Mouse (Mus musculus) spleen, adult 18-20 months (tissue): Measurements from ENCODE around the gene Rab3gap2.

Experiments
- DNase-seq, 2 experiments: peaks; one replicate each; pipeline ENCODE4 v3.0.0; 2022; ENCODE audit warnings: mixed read lengths in 2 of 2

The Rab3gap2 gene

DNA sequence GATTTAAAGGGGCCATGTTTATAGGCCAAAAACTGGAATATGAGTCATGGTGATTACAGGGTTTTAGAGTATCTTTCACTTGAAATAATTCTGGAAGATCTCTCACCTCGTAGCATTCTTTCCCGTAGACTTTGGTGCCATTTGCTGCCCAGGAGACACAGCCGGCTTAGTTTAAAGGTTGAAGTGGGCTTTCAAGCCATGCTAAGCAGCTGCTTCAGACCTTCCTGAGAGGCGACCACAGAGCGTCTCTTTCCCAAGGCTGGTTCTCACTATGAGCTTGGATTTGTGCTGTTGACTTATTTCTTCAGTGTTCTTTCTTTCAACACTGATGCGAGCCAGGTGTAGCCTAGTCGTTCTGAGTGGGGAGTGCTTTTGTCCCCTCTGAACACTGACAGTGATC lies 23.8 kb downstream of the Rab3gap2 start:
- no peak for DNase-seq

DNA sequence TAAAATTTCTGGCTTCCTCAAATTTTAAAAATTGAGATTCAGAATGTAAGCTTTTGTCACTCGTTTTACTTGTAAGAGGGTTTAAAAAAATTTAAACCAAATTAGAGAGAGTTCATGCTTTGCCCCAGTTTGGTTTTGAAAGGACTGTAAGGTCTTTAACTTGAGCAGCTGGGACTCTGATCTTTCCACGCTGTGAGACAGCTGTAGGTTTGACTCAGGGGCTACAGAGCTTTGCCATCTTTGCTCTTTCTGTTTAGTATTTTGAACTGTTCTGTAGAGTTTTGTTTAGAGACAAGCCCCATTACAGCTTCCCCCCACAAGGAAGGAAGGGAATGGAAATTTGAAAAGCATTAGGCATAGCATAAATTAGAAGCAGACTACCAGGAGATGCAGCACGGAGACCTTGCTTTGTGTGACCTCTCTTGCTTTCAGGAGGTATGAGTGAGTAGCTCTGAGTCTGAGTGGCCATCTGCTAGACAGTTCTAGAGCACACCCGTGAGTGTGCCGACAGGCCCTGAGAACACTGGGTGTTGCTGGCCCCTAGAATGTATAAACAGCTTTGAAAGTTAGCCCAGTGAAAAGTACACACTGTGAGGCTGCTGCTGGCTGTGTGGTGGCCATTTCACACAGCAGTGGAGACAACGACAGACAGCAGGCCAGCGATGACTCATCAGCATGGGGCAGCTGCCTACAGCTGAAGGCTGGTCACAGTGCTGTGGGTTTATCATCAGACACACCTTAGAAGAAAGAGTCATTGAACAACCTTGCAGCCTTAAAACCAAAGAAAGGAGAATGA lies 25.7 kb downstream of the Rab3gap2 start:
- DNase-seq = no peak

DNA sequence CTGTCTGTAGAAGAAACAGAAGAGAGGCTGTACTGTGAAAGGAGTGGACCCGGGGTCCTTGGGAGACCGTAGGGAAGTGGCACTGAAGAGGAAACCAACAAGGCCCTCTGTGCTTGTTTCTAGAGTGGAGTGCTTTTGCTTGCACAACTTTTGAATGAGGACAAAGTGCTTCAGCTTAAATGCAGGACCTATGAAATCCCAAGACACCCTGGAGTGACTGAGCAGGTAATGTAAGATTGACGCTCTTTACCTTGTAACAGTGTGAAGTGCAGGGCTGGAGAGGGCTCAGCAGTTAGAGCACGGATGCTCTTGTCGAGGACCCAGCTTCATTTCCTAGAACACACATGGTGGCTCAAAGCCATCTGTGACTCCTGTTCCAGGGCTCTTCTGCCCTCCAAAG lies 31.9 kb downstream of the Rab3gap2 start:
- DNase-seq = no peak

DNA sequence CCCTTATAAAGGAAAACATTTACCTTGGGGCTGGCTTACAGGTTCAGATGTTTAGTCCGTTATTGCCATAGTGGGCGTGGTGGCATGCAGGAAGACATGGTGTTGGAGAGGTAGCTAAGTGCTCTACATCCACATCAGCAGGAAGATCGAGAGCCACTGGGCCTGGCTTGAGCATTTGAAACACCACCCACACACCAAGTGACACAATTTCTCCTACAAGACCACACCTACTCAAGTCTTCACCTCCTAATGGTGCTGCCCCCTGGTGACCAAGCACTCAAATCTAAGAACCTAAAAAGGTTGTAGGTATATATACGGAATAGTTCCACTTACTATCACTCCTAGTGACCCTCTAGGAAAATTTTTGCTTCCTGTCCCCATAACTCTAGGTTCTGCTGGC lies 32.6 kb downstream of the Rab3gap2 start:
- no peak for DNase-seq

DNA sequence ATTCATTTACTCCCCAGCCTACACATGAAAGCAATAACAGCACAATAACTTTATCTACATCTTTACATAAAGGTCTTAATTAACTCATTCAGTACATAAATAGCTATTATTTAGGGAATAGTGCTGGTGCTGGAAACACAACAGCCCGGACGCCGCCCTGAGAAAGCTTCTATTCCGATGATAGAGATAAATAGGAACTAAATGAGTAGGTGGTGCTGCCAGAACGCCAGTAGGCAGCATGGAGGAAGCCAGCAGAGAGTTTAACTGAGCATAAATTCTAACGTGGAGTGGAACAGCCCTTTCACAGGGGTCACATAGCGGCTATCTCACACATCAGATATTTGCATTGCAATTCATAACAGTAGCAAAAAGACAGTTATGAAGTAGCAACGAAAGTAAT lies 39.1 kb downstream of the Rab3gap2 start:
- no peak for DNase-seq

DNA sequence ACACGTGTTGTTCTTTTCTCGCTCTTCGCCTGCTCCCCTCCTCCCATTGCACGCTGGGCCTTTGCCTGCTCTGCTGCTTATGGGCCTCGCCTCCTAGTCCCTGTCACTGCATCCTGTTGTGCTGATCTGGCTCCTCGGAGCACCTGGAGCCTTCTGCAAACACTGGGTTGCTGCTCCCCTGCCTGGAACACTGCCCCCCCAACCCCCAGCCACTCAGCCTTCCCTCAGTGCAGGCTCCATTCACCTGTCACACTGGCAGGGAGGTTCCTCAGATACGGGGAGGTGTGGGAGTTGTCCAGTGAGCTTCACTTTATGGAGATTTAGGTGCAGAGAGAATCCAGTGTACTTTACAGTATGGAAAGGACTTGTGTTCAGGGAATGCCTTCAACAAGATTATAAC lies 41.5 kb downstream of the Rab3gap2 start:
- DNase-seq = no peak

DNA sequence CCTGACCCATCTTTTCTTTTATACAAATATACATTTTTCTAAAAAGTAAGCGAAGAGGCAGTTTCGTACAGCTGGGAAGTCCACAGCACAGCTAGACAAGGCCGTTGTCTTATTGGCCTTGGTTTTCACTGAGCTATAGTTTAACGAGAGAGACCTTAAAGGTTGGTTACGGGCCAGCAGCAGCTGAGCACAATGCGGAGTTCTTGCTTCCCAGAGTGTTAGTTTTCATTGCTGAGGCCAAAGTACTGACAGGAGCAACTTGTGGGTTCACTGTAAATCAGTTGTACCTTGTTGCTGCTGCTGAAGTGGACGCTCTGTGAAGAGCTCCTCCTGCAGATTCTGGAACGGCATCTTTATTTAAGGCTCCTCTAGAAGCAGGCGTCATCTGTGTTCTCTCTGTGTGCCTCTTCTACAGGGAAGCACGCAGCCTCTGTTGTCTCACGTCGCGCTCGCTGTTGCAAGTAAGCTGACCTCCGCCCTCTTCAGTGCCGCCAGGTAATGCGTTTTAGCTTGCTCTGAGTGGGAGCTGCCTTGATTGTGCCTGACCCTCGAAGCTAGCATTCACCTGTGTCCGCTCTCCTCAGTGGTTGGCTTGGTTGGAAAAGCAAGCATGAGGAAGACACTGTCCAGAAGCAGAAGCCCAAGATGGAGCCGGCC lies 43.6 kb downstream of the Rab3gap2 start:
- no peak for DNase-seq

DNA sequence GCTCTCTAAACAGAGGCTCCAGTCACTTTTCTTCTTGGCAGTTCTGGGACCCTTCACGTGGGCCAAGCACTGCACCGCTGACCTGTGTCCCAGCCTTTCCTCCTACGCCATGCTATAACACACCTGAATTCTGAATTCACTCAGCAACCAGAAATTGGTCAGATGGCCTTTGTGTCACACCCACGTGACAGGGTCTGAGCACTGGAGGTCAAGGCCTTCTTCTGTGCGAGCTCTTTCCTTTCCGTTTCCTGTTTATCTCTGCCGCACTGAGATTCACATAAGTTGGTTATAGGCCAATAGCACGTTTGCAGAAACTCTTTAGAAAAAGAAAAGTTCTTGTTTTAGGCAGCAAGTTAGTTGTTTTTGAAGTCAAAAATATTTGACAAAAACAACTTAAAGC lies 44.8 kb downstream of the Rab3gap2 start:
- DNase-seq = no peak

DNA sequence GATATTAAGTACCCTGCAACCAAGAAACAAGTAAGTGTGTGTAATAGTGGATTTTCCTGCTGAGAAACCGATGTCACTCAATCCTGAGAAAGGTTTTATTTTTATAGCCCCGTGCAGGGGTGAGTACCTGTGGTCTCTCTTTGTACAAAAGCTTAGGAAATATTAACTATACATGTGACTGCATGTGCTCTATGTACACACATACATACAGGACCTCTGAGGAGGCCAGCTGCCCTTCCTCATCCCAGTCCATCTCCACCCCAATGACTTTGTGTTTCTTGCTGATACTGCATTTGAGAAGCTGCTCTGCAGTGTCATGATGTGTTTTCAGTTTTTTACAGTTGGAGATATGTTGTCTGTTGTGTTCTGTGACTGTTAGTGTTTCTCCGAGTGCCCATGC lies 48.4 kb downstream of the Rab3gap2 start:
- DNase-seq = no peak

DNA sequence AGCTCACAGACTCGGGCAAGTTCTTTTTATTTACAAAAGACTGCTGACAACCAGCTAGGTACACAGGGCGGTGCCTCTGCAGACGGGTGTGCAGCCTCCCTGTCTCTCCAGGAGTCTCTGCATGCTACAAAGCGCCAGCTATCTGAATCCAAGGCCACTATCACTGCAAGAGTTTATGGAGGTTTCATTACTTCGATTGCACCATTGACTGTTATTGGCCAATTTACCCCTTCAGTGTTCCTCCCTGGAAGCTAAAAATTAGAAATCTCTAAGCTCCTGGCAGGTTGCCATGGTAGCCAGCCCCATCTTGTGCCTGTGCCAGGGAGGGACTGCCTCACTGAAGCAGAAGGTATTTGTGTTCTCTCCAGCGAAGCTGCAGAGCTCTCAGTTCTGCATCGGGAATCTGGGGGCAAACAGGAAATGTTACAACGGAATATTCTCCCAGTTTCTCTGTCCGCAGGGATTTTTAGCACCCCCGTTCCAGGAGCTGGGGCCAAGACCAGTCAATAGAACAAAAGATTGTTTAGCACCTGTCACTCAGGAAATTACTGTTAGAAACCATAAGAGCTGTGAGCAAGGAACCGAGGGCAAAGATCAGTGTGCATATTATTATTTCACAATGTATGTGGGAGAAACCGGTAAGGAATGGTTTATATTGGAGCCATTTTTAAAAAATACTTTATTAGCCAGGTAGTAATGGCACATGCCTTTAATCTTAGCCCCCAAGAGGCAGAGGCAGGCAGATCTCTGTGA lies 49.4 kb downstream of the Rab3gap2 start:
- no peak for DNase-seq

DNA sequence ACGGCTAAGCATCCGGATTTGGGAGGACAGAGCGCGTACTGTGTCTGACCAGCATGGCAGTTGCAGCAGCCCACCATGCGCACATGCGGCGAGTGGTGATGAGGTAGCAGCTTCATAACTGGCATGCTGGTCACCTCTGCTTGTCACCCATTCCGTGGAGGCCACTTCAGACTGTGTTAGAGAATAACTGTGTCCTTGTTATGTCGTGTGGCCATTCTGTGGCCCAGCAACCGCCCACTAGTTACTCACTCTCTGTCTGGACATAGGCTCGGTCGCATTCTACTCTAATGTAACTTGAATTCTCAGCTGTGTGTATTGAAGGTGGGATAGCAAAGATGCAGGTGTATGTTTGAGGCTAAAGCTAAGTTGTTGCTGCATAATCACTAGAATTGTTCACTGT lies 51.4 kb downstream of the Rab3gap2 start:
- DNase-seq = no peak

DNA sequence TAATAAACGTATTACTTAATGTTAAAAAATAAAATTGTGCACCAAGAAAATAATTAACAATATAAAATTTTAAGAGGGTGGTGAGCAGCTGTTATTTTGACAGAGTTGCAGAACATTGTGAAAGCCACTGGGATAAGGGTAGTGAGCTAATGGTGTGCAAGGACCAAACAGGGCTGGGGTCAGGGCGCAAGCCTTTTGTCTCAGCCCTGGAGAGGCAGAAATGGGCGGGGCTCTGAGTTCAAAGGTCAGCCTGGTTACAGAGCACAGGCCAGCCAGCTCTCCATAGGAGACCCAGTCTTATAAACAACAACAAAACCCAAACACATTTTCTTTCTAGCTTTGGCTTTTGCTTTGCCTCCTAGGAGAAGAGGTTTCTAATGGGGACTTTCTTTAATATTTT lies 52.8 kb downstream of the Rab3gap2 start:
- no peak for DNase-seq

DNA sequence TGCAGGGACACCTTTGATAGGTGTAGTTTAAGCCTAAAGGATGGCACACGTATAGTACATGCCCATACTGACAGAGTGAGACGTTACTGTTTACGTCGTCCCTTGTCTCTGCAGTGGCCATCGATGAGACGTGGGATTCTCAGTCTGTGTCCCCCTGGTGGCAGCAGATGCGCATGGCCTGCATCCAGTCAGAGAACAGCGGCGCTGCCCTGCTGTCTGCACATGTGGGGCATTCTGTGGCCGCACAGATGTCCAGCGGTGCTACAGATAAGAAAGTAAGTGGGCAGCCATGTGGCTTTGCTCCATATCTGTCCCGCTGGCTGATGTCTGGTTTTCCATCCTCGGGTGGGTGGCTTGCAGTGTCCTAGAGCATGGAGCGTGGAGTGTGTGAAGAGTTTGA lies 58.6 kb downstream of the Rab3gap2 start:
- DNase-seq = no peak

DNA sequence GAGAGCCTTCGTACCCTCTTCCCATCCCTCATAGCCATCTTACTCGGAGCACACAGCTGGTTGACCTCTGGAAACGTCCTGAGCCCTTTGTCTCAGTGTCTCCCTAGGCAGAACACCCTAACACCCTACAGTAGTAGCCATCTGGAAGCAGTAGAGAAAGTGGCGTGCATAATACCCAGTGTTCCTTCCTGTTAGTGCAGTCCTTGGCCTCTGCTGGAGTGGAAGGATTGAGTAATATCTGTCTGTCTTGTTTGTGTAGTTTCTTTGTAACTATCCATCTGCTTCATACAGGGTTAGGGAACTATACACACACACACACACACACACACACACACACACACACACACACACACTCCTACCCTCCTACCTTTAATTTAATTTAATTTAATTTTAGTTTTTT lies 64.8 kb downstream of the Rab3gap2 start:
- DNase-seq = no peak

DNA sequence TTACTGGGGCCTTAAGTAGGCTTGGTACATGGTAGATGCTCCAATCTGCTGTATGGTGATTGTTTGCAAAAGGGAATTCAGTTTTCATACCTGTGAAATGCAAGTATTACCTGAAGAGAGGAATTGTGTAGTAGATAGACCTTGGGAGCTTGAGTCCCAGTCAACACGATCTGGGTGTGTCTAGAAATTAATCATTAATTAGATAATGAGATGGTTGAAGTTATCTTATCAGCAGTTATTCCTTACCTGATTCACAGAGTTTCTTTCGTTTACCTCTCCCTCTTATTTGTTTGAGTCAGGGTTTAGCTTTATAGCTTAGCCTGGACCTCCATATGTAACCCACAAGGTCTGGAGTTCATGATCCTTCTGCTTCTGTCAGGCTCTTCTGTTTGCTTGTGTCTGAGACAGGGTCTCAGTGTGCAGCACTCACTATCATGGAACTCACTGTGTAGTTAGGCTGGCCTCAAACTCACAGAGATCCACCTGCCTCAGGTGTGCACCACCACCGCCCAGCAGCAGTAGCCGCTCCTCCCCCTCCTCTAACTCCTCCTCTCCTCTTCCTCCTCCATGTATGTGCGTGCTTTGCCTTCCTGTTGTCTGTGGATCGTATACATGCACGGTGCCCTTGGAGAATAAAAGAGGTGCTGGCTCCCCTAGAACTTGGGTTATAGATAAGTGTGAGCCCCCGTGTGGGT lies 66.6 kb downstream of the Rab3gap2 start:
- no peak for DNase-seq

DNA sequence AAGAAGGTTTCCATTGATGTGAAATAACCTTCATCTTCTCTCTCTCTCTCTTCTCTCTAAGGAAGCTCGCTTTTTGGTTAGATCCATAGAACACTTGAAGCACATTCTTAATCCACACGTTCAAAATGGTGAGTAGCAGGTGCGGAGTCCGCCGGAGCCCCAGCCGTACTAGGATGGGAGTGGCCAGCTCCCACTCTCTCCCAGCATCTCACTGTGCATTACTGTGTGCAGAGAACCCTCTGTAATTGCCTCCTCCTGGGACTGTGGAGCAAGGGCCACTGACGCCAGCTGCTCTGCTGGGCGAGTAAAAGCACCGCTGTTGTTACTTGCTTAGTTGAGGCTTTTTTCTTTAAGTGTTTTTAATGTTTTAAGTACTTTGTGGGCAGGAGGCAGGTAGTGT lies 67.5 kb downstream of the Rab3gap2 start:
- no peak for DNase-seq

DNA sequence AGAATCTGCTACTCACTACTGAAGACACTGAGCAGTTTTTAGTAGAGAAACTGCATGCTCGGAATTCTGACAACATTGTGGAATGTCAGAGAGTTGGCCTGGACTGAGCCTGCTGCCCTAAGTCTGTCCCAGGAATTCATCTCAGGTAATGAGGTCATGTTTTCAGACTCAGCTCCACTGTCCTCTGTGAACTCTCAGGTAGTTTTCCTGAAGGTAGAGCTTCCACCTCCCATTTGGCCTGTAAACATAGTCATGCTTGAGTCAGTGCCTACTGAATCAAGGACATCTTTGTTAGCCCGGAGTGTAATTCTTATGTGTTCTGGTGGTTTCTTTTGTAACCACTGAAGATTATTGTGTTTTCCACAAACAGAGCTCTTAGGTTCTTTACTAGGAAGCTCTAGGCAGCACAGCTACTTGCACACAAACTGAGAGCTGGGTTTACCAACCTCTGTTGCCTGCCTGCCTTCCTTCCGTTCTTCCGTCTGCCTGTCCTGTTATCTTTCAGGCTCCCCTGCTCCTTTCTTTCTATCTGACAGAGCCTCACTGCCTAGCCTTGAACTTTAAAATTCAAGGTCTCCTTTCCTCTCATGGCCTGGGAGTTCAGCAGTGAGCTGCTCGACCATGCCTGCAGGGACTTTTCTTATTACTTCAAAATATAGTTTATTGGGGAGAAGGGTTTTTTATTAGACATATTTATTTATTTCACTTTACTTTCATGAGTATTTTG lies 71.1 kb downstream of the Rab3gap2 start:
- no peak for DNase-seq

DNA sequence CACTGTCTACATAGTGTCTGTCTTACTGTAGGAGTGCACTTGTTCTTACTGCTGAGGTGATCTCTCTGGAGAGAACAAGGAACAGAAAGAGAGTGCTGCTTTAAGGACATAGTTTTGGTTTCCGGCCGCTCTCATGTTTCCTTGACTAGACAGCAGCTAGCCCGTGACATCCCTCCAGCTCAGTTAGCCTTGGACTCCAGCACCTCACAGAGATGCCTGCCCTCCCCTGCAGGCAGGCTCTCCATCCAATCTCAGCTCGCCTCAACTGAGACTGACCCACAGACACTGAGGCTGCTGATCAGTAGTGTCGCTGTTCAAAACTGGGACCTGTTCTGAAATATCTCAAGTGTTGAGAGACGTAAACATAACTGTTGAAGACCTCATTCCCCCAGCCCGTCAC lies 72.1 kb downstream of the Rab3gap2 start:
- DNase-seq = no peak

DNA sequence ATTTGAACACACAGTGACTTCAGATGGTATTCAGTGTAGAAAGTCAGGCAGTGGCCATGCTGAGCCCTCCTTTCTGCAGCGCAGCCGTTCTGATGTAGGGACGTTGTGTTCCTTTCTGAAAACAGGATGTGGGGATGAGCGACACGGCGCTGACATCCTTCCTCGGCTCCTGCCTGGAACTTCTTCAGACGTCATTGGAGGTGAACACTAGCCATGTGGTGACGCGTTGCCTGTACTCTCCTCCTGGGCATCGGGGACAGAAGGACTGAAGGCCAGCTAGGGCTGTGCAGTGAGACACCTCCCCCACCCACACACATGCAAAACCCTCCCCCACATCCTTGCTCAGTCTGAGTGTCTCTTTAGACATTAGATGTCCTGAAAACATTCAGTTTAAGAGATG lies 73.1 kb downstream of the Rab3gap2 start:
- DNase-seq = no peak

DNA sequence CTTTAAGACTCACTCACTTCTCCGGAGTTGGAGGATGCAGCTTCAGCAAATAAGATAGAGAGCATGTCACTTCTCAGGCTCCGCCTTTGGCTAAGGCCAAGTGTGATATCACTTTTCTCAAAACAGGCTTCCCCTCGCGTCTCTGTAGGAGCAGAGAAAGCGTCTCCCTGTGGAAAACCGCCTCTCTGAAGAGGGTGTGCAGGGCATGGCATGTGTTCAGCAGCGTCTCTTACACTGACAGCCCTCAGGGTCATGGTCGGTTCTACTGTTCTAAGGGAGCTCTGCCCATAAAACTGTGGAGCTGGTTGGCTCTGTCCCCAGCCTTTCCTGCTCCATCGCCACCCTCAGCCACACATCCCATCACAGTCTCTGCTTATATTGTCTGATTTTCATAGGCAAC lies 75.4 kb downstream of the Rab3gap2 start:
- no peak for DNase-seq

DNA sequence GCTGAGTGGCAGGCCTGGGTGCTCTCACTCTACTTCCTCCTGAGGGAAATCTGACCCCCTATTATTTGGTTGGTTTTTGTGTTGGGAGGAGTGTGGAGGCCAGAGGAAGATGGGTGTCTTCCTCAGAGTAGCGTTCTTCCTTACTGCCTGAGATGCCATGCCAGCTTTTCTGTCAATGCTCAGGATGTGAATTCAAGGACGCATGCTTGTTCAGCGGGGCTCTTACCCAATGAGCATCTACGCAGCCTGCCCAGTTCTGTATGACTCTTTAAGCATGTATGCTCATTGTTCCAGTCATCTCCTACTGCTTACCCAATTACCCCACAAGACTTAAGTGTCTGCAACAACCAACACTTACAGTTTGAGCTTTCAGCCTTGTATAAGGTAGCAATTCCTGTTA lies 76.7 kb downstream of the Rab3gap2 start:
- no peak for DNase-seq

DNA sequence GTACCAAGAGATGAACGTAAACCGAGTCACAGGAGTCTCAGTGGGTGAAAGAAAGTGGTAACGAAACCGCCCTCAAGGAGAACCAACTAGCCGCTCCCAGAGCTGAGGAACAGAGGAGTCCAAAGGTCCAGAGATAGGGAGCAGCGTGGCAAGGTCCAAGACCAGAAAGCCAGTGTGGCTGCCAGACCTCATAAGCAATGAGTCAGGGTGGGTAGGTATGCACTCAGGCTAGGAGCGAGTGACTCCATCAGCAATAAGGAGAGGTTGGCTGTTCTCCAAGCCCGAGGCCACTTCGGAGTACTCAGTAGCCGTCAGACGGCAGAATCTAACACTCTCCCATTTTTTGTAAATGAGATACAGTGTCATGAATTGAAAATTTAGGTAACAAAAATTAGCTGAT lies 78.9 kb downstream of the Rab3gap2 start:
- no peak for DNase-seq

DNA sequence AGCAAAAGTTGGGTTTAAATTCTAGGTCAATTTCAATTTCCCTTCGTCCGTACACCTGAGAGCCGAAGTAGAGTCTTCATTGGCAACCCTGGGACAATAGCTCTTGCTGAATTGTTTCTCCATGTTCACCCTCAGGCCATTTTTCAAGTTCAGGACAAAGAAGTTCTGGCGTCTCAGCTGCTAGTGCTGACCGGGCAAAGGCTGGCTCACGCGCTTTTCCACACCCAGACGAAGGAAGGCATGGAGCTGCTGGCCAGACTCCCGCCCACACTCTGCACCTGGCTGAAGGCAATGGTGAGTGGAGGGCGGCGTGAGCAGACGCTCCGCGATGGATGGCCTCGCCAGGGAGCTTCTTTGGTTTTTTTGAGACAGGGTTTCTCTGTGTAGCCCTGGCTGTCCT lies 79.3 kb downstream of the Rab3gap2 start:
- no peak for DNase-seq
